Mouse (Mus musculus) retina, postnatal 1 day (tissue): ENCODE results near the gene Map4k5.

Experiments
- DNase-seq: peaks from one replicate; pipeline ENCODE4 v3.0.0-alpha.2; 2012

Map4k5 gene

GRCm38 (mm10) chr12:69885170-69885923 lies 7.7 kb downstream of the Map4k5 start:
- no peak for DNase-seq

- DNase-seq, result no peak
These were observed 8.9 kb downstream of the Map4k5 start for GRCm38 (mm10) chr12:69884053-69884452.

GRCm38 (mm10) chr12:69881198-69881905 lies 11.6 kb downstream of the Map4k5 start:
- DNase-seq, result peak; percentile 44

- no peak for DNase-seq
These were observed 13.3 kb downstream of the Map4k5 start for GRCm38 (mm10) chr12:69879739-69880138.

DNA sequence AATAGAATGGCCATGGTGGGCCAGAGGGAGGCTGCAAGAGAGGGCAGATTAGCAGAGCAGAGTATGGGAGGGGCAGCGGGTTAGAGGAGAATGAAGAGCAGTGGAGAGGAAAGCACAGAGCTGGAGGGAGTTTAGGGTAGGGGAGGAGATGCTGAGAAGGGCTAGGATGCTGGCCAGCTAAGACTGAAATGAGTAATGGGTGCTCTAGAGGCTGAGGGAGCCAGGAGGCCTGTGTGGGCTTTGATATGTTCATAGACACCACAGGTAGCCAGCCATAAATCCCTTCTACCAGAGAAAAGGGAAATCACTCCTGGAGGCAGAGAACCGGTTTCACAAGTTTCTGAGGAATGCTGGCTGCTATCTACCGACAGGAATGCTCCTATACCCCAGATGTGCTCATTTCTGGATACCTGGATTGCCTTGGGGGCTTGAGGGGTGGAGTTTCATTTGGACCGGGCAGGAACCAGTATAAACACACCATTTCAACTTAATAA lies 13.8 kb downstream of the Map4k5 start:
- DNase-seq, result peak; percentile 57

DNA sequence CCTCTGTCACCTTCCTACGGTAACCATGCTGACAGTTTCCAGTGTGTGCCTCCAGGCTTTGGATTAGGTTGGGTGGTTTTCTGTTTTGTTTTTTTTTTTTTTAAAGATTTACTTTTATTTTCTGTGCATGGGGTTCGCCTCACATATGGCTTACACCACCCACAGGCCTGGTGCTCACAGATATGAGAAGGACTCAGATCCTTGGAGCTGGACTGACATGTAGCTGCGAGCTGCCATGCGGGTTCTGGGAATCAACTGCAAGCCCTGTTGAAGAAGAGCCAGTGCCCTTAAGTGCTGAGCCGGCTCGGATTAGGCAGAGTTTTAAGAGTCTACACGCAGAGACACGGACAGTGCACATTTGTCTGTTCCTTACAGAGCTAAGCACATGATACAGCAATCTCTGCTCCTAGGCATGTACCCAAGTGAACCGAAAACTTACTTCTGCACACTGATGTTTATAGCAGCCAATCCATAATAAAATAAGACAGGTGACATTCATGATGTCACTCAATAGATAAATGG lies 15.1 kb downstream of the Map4k5 start:
- DNase-seq, result peak; percentile 29

- no peak for DNase-seq
These were observed 21.4 kb downstream of the Map4k5 start for GRCm38 (mm10) chr12:69871632-69872031.

DNA sequence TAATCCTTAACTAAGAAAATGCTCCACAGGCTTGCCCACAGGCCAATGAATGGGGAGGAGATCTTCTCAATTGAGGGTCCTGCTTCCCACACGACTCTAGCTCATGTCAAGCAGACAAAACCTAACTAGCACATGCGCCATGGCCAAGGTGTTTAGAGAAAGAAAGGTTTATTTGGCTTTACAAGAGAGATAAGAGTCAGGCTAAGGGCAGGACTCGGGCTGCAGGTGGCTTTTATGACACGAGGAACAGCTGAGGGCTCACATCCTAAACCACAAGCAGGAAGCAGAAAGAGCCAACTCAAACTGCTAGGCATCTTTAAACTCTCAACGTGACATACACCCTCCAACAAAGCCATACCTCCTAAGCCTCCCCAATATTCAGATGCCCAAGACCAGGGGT lies 25.7 kb downstream of the Map4k5 start:
- no peak for DNase-seq

GRCm38 (mm10) chr12:69864164-69864692 lies 28.8 kb downstream of the Map4k5 start:
- DNase-seq, result no peak

- DNase-seq, result no peak
These were observed 29.5 kb downstream of the Map4k5 start for GRCm38 (mm10) chr12:69863505-69863904.

- DNase-seq, result no peak
These were observed 34.2 kb downstream of the Map4k5 start for GRCm38 (mm10) chr12:69858847-69859246.

DNA sequence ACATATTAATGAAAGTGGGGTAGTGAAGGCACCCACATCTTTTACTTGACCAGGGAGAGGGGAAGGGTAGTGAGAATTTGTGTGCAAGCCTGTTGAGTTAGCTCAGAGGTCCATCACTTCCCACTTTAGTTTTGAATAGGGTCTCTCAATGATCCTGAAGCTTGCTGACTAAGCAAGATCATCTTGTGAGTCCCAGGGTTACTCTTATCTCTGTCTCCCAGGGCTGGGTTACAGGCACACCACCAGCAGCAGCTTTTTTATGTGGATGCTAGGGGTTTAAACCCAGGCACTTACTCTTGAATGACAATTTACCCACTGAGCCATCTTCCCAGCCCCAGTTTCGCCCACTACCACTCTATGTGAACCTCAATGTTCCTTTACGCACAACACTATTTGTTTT lies 35.4 kb downstream of the Map4k5 start:
- no peak for DNase-seq

DNA sequence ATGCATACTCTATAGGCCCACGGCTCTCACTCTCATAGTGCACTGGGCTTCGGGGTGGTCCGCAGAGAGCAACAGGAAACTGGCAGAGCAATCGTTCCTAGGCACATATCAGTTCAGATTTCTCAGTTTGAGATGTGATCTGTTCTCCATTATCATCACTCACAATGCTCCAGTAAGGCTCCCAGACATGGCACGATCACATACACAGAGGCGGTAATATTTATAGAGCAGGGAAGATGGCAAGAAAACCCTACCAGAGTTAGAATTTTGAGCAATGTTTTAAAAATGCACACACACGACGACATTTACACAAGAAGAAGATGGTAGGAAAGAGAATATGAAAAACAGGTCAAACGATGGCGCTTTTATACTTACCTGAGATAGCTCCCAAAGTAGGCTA lies 36.6 kb downstream of the Map4k5 start:
- DNase-seq, result no peak

DNA sequence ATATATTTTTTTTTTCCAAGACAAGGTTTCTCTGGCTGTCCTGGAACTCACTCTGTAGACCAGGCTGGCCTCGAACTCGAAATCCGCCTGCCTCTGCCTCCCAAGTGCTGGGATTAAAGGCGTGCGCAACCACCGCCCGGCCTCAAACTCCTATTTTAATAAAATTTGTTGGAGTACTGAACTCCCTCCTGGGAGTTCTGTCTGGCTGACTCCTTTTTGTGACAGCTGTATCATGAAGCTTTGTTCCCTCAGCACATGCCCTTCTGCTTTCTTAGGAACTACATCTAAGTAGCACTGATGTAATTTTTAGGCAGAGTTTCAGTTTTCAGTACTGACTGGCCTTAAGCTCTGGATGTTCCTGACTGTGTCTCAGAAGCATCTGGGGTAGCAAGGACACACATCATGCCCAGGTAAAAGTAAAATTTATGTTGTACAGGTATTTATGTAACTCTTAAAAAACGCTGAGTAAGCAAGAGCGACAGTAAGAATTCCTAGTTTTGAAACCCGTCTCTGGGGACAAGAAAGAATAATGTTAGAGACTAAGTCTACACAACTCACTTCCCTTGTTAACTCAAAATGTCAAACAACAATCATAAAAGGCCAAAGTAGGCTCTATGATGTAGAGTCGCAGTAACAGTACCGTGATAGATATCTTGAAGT lies 37.2 kb downstream of the Map4k5 start:
- DNase-seq, result no peak

DNA sequence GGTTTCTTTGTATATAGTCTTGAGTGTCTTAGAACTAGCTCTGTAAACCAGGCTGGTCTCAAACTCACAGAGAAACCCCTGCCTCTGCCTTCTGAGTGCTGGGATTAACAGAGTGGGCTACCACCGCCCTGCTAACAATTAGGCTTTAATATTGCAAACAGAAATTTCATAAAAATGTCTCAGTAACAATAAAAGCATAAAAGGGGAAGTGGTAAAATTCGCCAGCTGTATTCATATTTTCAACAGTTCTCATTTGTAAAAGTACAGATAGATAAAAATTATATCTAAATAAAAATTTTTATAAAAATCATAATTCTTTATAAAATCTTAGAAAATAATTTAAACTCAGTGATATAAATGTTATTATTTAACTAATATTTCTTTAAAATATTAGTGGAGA lies 39.1 kb downstream of the Map4k5 start:
- DNase-seq, result no peak

GRCm38 (mm10) chr12:69853387-69853786 lies 39.6 kb downstream of the Map4k5 start:
- no peak for DNase-seq

GRCm38 (mm10) chr12:69852288-69852687 lies 40.7 kb downstream of the Map4k5 start:
- peak; percentile 67 for DNase-seq

DNA sequence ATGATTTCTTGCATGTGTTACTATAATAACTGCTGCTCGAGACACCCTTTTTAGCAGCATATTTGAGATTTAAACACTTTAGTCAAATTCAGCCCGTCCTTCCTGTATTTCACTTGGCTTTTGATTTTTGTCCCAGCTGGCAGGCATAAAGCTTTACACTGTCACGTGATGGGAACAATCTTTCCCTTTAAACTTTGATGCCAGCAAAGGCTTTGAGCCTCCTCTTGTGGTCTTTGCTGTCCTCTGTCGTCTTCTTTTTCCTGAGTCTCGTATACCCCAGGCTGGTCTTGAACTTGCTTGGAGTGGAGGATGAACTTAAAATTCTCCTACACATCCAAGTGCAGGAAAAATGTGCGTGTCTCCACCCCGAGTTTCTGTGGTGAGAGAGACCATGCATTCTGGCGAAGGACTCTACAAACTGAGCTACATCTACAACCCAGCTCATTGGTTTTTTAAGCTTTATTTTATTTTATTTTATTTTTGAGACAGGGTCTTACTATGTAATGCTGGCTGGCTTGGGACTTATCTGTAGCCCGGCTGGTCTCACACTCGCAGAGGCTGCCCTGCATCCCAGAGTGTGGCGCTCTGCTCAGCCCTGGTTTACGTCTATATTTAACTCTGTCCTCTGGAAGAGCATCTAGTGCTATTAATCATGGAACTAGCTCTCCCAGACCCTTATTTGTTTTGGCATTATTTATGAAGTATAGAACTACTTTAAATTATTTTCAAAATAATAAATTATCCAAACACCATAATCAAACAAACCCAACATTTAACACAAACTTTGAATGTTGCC lies 44.7 kb downstream of the Map4k5 start:
- no peak for DNase-seq

DNA sequence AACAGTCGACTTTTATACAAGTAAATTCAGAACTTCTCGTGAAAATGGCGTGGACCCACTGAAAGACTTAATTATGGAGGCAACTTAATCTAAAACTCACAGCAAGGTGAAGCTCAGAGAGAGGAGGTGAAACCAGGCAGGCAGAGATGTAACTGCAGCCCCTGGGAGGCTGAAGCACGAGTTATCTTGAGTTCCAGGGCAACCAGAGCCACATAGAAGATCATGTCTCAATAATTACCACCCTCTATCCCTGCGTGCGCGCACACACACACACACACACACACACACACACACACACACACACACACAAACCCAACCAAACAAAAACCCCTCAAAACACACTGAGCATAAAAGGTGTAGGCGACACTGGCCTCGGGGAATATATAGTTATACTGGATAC lies 46.5 kb downstream of the Map4k5 start:
- no peak for DNase-seq

DNA sequence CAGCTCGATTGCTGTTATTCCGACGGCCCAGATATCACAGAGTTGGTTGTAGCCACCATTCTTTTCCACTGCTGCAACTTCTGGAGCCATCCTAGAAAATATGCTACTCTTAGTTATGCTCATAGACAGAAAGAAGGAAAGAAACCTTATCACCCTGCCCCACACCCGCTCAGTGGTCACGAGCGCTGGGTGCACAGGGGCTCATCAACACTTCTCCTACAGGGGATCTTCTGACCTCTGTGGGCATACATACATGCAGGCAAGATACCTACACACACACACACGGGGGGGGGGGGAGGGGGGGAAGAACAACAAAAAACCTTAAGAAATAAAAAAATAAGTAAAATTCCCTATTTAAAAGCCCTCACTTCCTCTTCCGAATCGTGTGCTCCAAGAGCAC lies 47.3 kb downstream of the Map4k5 start:
- DNase-seq, result no peak

- DNase-seq, result peak; percentile 35
These were observed 49.2 kb downstream of the Map4k5 start for GRCm38 (mm10) chr12:69843531-69844445.
